Mouse (Mus musculus): ENCODE data around the gene Tsg101. TPM values are rescaled to one million over a fixed set of nuclear protein-coding genes. Genes with fewer than 3 reads are reported as not detected.

The Tsg101 gene
- polyA plus RNA-seq, 1 experiment, result 80.7 TPM

DNA sequence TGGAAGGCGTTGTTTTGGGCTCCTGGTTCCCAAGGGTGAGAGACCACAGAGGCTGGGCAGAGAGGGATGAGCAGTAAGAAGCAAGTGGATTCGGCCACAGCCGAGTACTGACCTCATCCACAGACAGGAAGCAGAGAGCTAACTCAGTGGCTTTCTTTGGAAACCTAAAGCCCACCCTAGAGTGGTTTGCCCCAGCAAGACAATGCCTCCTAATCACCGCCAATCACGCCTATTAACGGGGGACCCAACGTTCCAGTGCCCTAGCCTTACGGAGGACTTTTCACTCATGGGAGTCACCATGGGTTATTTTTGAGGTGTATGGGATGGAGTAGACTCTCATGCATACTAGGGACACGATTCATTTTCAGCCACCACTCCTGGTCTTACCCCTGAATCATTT lies 66.4 kb downstream of the Tsg101 start:
- no peak for DNase-seq
- Histone ChIP-seq H3K27me3 (replicated peaks; ENCODE audit: control insufficient read depth, insufficient read depth, low read length) (no peaks in the 10 kb centered on the region), H3K27ac (ENCODE audit: insufficient read depth, low read depth, low read length) (0 out of 2 replicates have a peak overlapping the region, but pooled peaks have one; percentile 27), H3K4me3 (ENCODE audit: insufficient read depth, low read depth, low read length) (no peak overlapping the region), H3K4me1 (ENCODE audit: control insufficient read depth, insufficient read depth, low read length) (peaks cover 4% of the 10 kb centered on the region; the same call in 1 of the 2 replicates), H3K36me3 (ENCODE audit: control insufficient read depth, insufficient read depth, low read length) (peaks cover 20% of the 10 kb centered on the region)
- no peak for TF ChIP-seq POLR2A (IDR thresholded peaks at IDR 0.05; ENCODE audit: low read depth, low read length)
- no peak for TF ChIP-seq CTCF (conservative IDR thresholded peaks at IDR 0.05; ENCODE audit: insufficient read depth, insufficient read length, low read depth, low read length)
- WGBS, result 84% methylated on average over 9 of the region's 9 CpGs

- TF ChIP-seq CTCF (conservative IDR thresholded peaks at IDR 0.05; ENCODE audit: insufficient read depth, insufficient read length, low read depth, low read length), result no peak
- TF ChIP-seq POLR2A (IDR thresholded peaks at IDR 0.05; ENCODE audit: low read depth, low read length), result no peak
- Histone ChIP-seq H3K36me3 (ENCODE audit: control insufficient read depth, insufficient read depth, low read length) (peaks cover 20% of the 10 kb centered on the region), H3K4me1 (ENCODE audit: control insufficient read depth, insufficient read depth, low read length) (peaks cover 4% of the 10 kb centered on the region; the same call in 1 of the 2 replicates), H3K27ac (ENCODE audit: insufficient read depth, low read depth, low read length) (no peak overlapping the region), H3K27me3 (replicated peaks; ENCODE audit: control insufficient read depth, insufficient read depth, low read length) (no peaks in the 10 kb centered on the region), H3K4me3 (ENCODE audit: insufficient read depth, low read depth, low read length) (no peak overlapping the region)
- DNase-seq, result peak; percentile 73
- 67% methylated on average over 1 of the region's 1 CpGs for WGBS
Observed at GRCm38 (mm10) chr7:46852666-46853065, 67.1 kb downstream of the Tsg101 start.

DNA sequence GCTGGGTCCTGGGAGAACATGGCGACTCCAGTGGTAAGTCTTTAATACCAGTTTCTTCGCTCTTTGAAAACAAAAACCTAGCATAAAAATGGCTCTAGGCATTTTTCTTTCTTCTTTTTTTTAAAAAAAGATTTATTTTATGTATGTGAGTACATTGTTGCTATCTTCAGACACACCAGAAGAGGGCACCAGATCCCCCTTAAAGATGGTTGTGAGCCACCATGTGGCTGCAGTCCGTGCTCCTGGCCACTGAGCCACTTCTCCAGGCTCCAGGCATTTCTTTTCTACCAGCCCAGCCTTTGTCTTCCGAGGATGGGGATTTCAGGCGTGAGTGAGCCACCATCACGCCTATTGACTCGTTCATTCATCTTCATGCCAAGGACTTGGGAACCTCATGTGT lies 68.7 kb downstream of the Tsg101 start:
- Histone ChIP-seq H3K27ac (ENCODE audit: insufficient read depth, low read depth, low read length) (no peak overlapping the region), H3K4me1 (ENCODE audit: control insufficient read depth, insufficient read depth, low read length) (peaks cover 4% of the 10 kb centered on the region; the same call in 1 of the 2 replicates), H3K27me3 (replicated peaks; ENCODE audit: control insufficient read depth, insufficient read depth, low read length) (no peaks in the 10 kb centered on the region), H3K36me3 (ENCODE audit: control insufficient read depth, insufficient read depth, low read length) (peaks cover 18% of the 10 kb centered on the region), H3K4me3 (ENCODE audit: insufficient read depth, low read depth, low read length) (no peak overlapping the region)
- no peak for TF ChIP-seq POLR2A (IDR thresholded peaks at IDR 0.05; ENCODE audit: low read depth, low read length)
- TF ChIP-seq CTCF (conservative IDR thresholded peaks at IDR 0.05; ENCODE audit: insufficient read depth, insufficient read length, low read depth, low read length), result 0 out of 2 replicates have a peak, but pooled peaks have one; percentile 6
- no peak for DNase-seq
- 78% methylated on average over 7 of the region's 7 CpGs for WGBS

DNA sequence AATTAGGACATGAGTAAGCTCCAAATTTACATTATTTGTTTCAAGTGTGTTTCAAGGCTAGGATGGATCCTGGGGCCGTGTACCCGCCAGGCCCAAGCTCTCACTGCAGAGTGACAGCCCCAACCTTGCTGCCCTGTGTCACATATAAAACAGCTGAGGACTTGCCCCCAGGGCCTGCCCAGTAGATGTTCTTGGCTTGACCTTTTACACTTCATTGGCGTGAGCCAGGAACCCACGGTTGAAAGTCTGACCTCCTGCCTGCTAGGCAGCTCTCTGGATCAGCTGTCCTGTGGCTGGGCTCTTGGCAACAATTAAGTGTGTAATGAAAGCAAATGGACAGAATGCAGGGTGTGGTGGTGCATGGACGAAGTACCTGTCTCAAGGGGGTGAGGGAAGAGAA lies 70.5 kb downstream of the Tsg101 start:
- Histone ChIP-seq H3K27ac (ENCODE audit: insufficient read depth, low read depth, low read length) (peak overlapping the region; percentile 5; the same call in 1 of the 2 replicates), H3K4me1 (ENCODE audit: control insufficient read depth, insufficient read depth, low read length) (peaks cover 8% of the 10 kb centered on the region; the same call in 1 of the 2 replicates), H3K27me3 (replicated peaks; ENCODE audit: control insufficient read depth, insufficient read depth, low read length) (no peaks in the 10 kb centered on the region), H3K4me3 (ENCODE audit: insufficient read depth, low read depth, low read length) (no peak overlapping the region), H3K36me3 (ENCODE audit: control insufficient read depth, insufficient read depth, low read length) (peaks cover 16% of the 10 kb centered on the region)
- 45% methylated on average over 5 of the region's 5 CpGs for WGBS
- no peak for TF ChIP-seq POLR2A (IDR thresholded peaks at IDR 0.05; ENCODE audit: low read depth, low read length)
- no peak for TF ChIP-seq CTCF (conservative IDR thresholded peaks at IDR 0.05; ENCODE audit: insufficient read depth, insufficient read length, low read depth, low read length)
- peak; percentile 79 for DNase-seq

DNA sequence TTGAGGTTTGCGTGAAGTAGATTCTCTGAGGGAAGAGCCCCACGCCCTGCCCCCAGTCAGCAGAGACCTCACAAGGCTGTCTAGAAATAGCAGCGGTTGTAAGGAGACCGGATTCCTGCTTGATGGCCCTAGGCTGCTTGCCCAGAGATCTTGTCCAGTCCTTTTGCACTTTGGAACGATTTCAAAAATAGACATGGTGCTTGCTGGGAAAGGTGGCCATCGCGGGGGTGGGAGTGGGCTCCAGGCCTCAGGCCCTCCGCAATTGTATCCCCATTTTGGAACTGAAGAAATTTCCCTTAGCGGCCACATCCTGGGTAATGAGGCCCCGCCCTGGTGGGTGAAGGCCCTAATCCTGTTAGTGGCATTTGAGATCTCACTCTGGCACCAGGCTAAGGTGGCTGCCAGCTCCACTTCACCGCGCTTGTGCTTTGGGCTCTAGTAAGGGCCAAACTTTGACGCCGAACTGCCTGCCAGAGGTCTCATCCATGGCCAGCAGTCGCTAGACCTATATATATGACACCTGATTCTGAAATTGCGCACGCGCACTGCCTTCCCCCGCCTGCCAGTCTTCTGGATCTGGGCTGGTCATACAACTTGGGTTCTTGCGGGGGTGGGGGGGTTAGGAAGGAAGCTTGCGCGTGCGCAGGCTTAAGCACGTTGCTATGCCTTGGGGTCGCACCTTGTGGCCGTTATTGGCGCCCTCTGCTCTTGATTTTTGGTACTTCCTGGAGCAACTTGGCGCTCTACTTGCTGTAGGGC lies 73.1 kb downstream of the Tsg101 start:
- H3K36me3 ChIP-seq (ENCODE audit: control insufficient read depth, insufficient read depth, low read length), result peaks cover 12% of the 10 kb centered on the region
- H3K4me3 ChIP-seq (ENCODE audit: insufficient read depth, low read depth, low read length), result peak overlapping the region; percentile 83
- peak overlapping the region; percentile 88 for H3K27ac ChIP-seq (ENCODE audit: insufficient read depth, low read depth, low read length)
- peaks cover 5% of the 10 kb centered on the region; the same call in 1 of the 2 replicates for H3K4me1 ChIP-seq (ENCODE audit: control insufficient read depth, insufficient read depth, low read length)
- no peaks in the 10 kb centered on the region for H3K27me3 ChIP-seq (replicated peaks; ENCODE audit: control insufficient read depth, insufficient read depth, low read length)
- 2% methylated on average over 28 of the region's 28 CpGs for WGBS
- DNase-seq, result peak; percentile 88
- TF ChIP-seq CTCF (conservative IDR thresholded peaks at IDR 0.05; ENCODE audit: insufficient read depth, insufficient read length, low read depth, low read length) (peak; percentile 37), POLR2A (IDR thresholded peaks at IDR 0.05; ENCODE audit: low read depth, low read length) (no peak)

DNA sequence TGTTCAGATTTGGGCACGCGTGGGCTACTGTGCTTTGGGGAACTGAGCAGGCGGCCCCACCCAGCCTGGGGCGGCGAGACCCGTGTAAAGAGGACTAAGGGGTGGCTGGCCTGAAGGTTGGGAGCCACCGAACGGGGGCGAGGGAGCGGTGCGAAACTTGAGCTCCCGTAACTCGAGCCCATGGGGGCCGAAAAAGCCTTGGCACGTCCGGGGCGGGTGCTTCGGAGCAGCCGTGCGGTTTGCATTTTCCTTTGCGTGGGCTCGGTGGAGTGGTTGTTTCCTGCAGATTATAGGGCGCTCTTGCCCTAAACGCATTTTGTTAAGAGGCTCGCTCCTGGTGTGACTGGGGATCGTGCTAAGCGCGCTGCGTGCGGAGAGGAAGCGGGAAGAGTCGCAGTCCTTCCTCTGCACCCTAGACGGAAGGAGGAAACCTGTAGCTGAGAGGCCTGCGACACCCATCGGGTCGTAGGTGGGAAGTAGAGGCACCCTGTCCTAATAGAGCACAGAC lies 73.7 kb downstream of the Tsg101 start:
- Histone ChIP-seq H3K27ac (ENCODE audit: insufficient read depth, low read depth, low read length) (peak overlapping the region; percentile 88), H3K27me3 (replicated peaks; ENCODE audit: control insufficient read depth, insufficient read depth, low read length) (no peaks in the 10 kb centered on the region), H3K4me3 (ENCODE audit: insufficient read depth, low read depth, low read length) (peak overlapping the region; percentile 83), H3K36me3 (ENCODE audit: control insufficient read depth, insufficient read depth, low read length) (peaks cover 10% of the 10 kb centered on the region), H3K4me1 (ENCODE audit: control insufficient read depth, insufficient read depth, low read length) (peaks cover 5% of the 10 kb centered on the region; the same call in 1 of the 2 replicates)
- TF ChIP-seq CTCF (conservative IDR thresholded peaks at IDR 0.05; ENCODE audit: insufficient read depth, insufficient read length, low read depth, low read length) (no peak), POLR2A (IDR thresholded peaks at IDR 0.05; ENCODE audit: low read depth, low read length) (no peak)
- under 1% methylated on average over 36 of the region's 36 CpGs for WGBS
- DNase-seq, result peak; percentile 27

All from kidney, adult 2 months (tissue).